Mouse (Mus musculus) myocyte (in vitro differentiated cells): ENCODE measurements around the gene Vmn2r83. TPM values are rescaled to one million over a fixed set of nuclear protein-coding genes. Genes with fewer than 3 reads are reported as not detected.

Experiments used
- H3K27me3 ChIP-seq: one replicate; pipeline ENCODE4 v1.6.1; 2011; ENCODE audit not compliant: control insufficient read depth, insufficient read depth, insufficient read length
- H3K36me3 ChIP-seq: one replicate; pipeline ENCODE4 v1.6.1; 2011; ENCODE audit not compliant: control insufficient read depth, insufficient read depth
- H3K4me2 ChIP-seq: one replicate; pipeline ENCODE4 v1.6.1; 2011; ENCODE audit warnings: low read depth, control low read depth
- H3K4me3 ChIP-seq: one replicate; pipeline ENCODE4 v1.5.1; 2011; ENCODE audit warnings: mild to moderate bottlenecking, control low read depth, moderate library complexity
- H3K79me2 ChIP-seq: one replicate; pipeline ENCODE4 v1.6.1; 2011; ENCODE audit not compliant: control insufficient read depth, insufficient read depth
- H3ac ChIP-seq: one replicate; pipeline ENCODE4 v1.6.1; 2011; ENCODE audit not compliant: control insufficient read depth, insufficient read length
- CEBPB ChIP-seq: IDR thresholded peaks from 2 replicates; pipeline ENCODE4 v1.6.1; 2011; ENCODE audit warnings: mild to moderate bottlenecking, moderate library complexity; ENCODE audit not compliant: poor library complexity, insufficient read depth, severe bottlenecking
- E2F4 ChIP-seq: IDR thresholded peaks from one replicate; pipeline ENCODE4 v1.6.1; 2011; ENCODE audit warnings: mild to moderate bottlenecking, control low read depth, moderate library complexity; ENCODE audit not compliant: insufficient read depth
- MAX ChIP-seq: IDR thresholded peaks from one replicate; pipeline ENCODE4 v1.6.1; 2011; ENCODE audit warnings: low read depth, mild to moderate bottlenecking, control low read depth
- MYOD1 ChIP-seq, 3 experiments: IDR thresholded peaks; one replicate each; pipeline ENCODE4 v1.6.1; 2011; ENCODE audit warnings: control low read depth in 2 of 3, low read depth in 2 of 3, mild to moderate bottlenecking in 2 of 3, moderate library complexity in 1 of 3; ENCODE audit not compliant: insufficient read length in 2 of 3, control insufficient read depth in 1 of 3
- MYOG ChIP-seq, 3 experiments: IDR thresholded peaks; one replicate each; pipeline ENCODE4 v1.6.1; 2011; ENCODE audit warnings: control low read depth in 2 of 3, low read depth in 2 of 3, mild to moderate bottlenecking in 2 of 3; ENCODE audit not compliant: insufficient read length in 2 of 3, control insufficient read depth in 1 of 3, insufficient read depth in 1 of 3
- POLR2A ChIP-seq: IDR thresholded peaks from one replicate; pipeline ENCODE4 v1.6.1; 2011; ENCODE audit warnings: low read depth, mild to moderate bottlenecking, control low read depth, moderate library complexity; ENCODE audit not compliant: insufficient read length
- POLR2AphosphoS2 ChIP-seq: IDR thresholded peaks from one replicate; pipeline ENCODE4 v1.6.1; 2011; ENCODE audit warnings: low read depth, control low read depth; ENCODE audit not compliant: insufficient read length
- REST ChIP-seq: IDR thresholded peaks from one replicate; pipeline ENCODE4 v1.6.1; 2011; ENCODE audit warnings: mild to moderate bottlenecking, control low read depth, moderate library complexity; ENCODE audit not compliant: insufficient read depth, insufficient read length
- SRF ChIP-seq: IDR thresholded peaks from one replicate; pipeline ENCODE4 v1.6.1; 2011; ENCODE audit warnings: low read depth; ENCODE audit not compliant: control insufficient read depth, insufficient read length
- TCF12 ChIP-seq: IDR thresholded peaks from one replicate; pipeline ENCODE4 v1.6.1; 2011; ENCODE audit warnings: mild to moderate bottlenecking, control low read depth; ENCODE audit not compliant: poor library complexity, insufficient read depth, severe bottlenecking
- TCF3 ChIP-seq: IDR thresholded peaks from one replicate; pipeline ENCODE4 v1.6.1; 2011; ENCODE audit warnings: low read depth, control low read depth; ENCODE audit not compliant: insufficient read length
- USF1 ChIP-seq: IDR thresholded peaks from one replicate; pipeline ENCODE4 v1.6.1; 2011; ENCODE audit warnings: low read depth, mild to moderate bottlenecking, control low read depth, moderate library complexity
- polyA plus RNA-seq: library from polyadenylated mRNA; unstranded; fragments of >200 nt; fragmentation: generic; extraction: Trizol; gene quantifications from one replicate; pipeline ENCODE4 v1.2.1, GENCODE M21; 2012; ENCODE audit warnings: missing spikeins

Gene Vmn2r83
- polyA plus RNA-seq, 1 experiment = not detected

GRCm38 (mm10) chr10:79506709-79507108 lies 38.2 kb downstream of the Vmn2r83 start:
- H3ac ChIP-seq = no peak overlapping the region
- H3K4me3 ChIP-seq = no peak overlapping the region
- H3K36me3 ChIP-seq = no peaks in the 10 kb centered on the region
- TF ChIP-seq TCF3 (no peak), MYOD1 (IDR thresholded peaks at IDR 0.05; ENCODE audit: control insufficient read depth in 1 of 3, insufficient read length in 2 of 3, low read depth in 2 of 3) (no peak), POLR2AphosphoS2 (no peak), CEBPB (no peak), MYOG (IDR thresholded peaks at IDR 0.05; ENCODE audit: control insufficient read depth in 1 of 3, insufficient read depth in 1 of 3, insufficient read length in 2 of 3, low read depth in 2 of 3) (no peak), MAX (no peak), POLR2A (no peak), TCF12 (no peak), USF1 (no peak), SRF (no peak), E2F4 (no peak), REST (no peak)
- no peaks in the 10 kb centered on the region for H3K79me2 ChIP-seq
- H3K27me3 ChIP-seq = no peaks in the 10 kb centered on the region
- no peak overlapping the region for H3K4me2 ChIP-seq

GRCm38 (mm10) chr10:79524433-79524832 lies 55.9 kb downstream of the Vmn2r83 start:
- TF ChIP-seq TCF12 (no peak), TCF3 (no peak), CEBPB (no peak), MYOD1 (IDR thresholded peaks at IDR 0.05; ENCODE audit: control insufficient read depth in 1 of 3, insufficient read length in 2 of 3, low read depth in 2 of 3) (no peak), POLR2A (no peak), E2F4 (no peak), POLR2AphosphoS2 (no peak), MYOG (IDR thresholded peaks at IDR 0.05; ENCODE audit: control insufficient read depth in 1 of 3, insufficient read depth in 1 of 3, insufficient read length in 2 of 3, low read depth in 2 of 3) (no peak), REST (no peak), USF1 (no peak), SRF (no peak), MAX (no peak)
- H3K36me3 ChIP-seq = peaks cover 11% of the 10 kb centered on the region
- H3K79me2 ChIP-seq = no peaks in the 10 kb centered on the region
- H3K27me3 ChIP-seq = no peaks in the 10 kb centered on the region
- H3K4me2 ChIP-seq = no peak overlapping the region
- no peak overlapping the region for H3K4me3 ChIP-seq
- H3ac ChIP-seq = no peak overlapping the region

- TF ChIP-seq CEBPB = no peak
- TF ChIP-seq SRF = no peak
- no peak for TF ChIP-seq POLR2A
- no peak for TF ChIP-seq MAX
- no peak for TF ChIP-seq E2F4
- TF ChIP-seq USF1 = no peak
- TF ChIP-seq MYOG (IDR thresholded peaks at IDR 0.05; ENCODE audit: control insufficient read depth in 1 of 3, insufficient read depth in 1 of 3, insufficient read length in 2 of 3, low read depth in 2 of 3) = no peak
- TF ChIP-seq MYOD1 (IDR thresholded peaks at IDR 0.05; ENCODE audit: control insufficient read depth in 1 of 3, insufficient read length in 2 of 3, low read depth in 2 of 3) = no peak
- peaks cover 3% of the 10 kb centered on the region for H3K79me2 ChIP-seq
- no peak overlapping the region for H3K4me3 ChIP-seq
- no peak overlapping the region for H3ac ChIP-seq
- peaks cover 11% of the 10 kb centered on the region for H3K36me3 ChIP-seq
- no peaks in the 10 kb centered on the region for H3K27me3 ChIP-seq
- no peak overlapping the region for H3K4me2 ChIP-seq
These were observed 57.2 kb downstream of the Vmn2r83 start for GRCm38 (mm10) chr10:79525456-79526325.

GRCm38 (mm10) chr10:79526661-79527452 lies 58.3 kb downstream of the Vmn2r83 start:
- TF ChIP-seq E2F4 (no peak), TCF12 (no peak), USF1 (no peak), CEBPB (no peak), SRF (no peak), MYOG (IDR thresholded peaks at IDR 0.05; ENCODE audit: control insufficient read depth in 1 of 3, insufficient read depth in 1 of 3, insufficient read length in 2 of 3, low read depth in 2 of 3) (no peak), MYOD1 (IDR thresholded peaks at IDR 0.05; ENCODE audit: control insufficient read depth in 1 of 3, insufficient read length in 2 of 3, low read depth in 2 of 3) (no peak), POLR2A (no peak), TCF3 (no peak), MAX (no peak), POLR2AphosphoS2 (no peak), REST (no peak)
- peaks cover 4% of the 10 kb centered on the region for H3K79me2 ChIP-seq
- no peak overlapping the region for H3K4me3 ChIP-seq
- peaks cover 11% of the 10 kb centered on the region for H3K36me3 ChIP-seq
- no peak overlapping the region for H3K4me2 ChIP-seq
- H3K27me3 ChIP-seq = no peaks in the 10 kb centered on the region
- H3ac ChIP-seq = no peak overlapping the region
